Mouse (Mus musculus) embryonic fibroblast, embryonic 13.5 days (primary cell): ENCODE measurements around the gene Parp6.

Experiments used
- CTCF ChIP-seq: IDR thresholded peaks from 2 replicates; pipeline ENCODE4 v1.5.1; 2011; ENCODE audit warnings: mild to moderate bottlenecking, control low read depth, low read length, moderate library complexity, borderline replicate concordance; ENCODE audit not compliant: insufficient read depth
- POLR2A ChIP-seq: IDR thresholded peaks from 2 replicates; pipeline ENCODE4 v1.6.1; 2011; ENCODE audit warnings: low read depth, mild to moderate bottlenecking, control low read depth, low read length, moderate library complexity

GRCm38 (mm10) chr9:59655958-59656634 lies 39.0 kb downstream of the Parp6 start, which contains the start of gene Pkm:
- no peak for TF ChIP-seq CTCF
- TF ChIP-seq POLR2A, result peak; percentile 99
